Mouse (Mus musculus): ENCODE measurements around the gene Cacna1c.

Cacna1c gene

DNA sequence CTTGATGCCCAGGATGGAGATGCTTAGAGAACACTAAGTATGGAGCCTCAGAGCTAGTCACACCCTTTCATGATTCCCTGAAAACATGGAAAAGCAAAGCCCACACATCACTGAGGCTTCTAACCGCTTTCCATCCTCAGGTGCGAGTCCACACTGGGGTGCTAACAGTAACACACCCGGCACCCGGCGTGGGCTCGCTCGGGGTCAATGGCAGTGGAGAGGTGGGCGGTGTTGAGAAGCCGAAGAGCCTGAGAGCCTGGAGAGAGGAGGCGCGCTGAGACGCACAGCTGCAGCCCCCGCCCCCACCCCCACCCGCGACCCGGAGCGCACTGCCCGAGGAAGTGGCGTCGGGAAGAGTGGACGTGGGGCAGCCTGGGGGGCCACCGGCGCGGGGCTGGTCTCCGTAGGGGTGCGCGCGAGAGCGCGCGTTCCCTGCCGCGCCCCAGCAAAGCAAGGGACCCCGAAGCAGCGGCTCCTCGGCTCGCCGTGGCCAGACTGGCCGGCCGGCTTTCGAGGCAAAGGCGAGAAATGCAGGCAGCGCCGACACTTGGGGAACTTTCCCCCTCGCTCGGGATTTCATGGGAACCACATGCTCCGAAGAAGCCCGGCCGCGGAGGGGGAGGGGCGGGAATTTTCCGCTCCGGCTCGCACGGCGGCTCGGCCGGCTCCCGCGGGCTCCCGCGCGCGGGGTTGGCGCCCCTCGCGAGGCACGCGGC lies 88.9 kb downstream of the Cacna1c start:
- no peaks in the 10 kb centered on the region for H3K36me3 ChIP-seq (ENCODE audit: control insufficient read depth, insufficient read depth, low read length, poor library complexity, severe bottlenecking)
- H3K27me3 ChIP-seq (ENCODE audit: control insufficient read depth, insufficient read depth, low read length, poor library complexity, severe bottlenecking) = no peaks in the 10 kb centered on the region
- DNase-seq (ENCODE audit: low read depth, low spot score) = no peak

DNA sequence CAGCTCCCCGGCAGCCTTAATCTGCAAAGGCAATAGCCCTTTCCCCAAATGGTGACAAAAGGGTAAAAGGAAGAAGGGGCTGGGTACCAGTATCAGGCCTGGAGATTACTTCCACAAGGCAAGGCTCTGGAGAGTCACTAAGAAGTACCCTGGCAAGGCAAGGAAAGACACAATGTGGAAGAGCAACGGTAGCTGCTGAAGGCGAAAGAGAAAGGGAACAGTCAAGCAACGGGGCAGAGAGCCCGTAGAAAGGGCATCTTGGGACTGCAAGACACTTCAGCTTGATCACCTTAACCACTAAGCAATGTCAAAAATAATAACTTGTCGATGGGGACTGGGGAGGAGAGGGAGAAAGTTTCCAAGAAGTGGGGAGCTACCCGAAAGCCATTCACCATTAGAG lies 89.5 kb downstream of the Cacna1c start:
- Histone ChIP-seq H3K27me3 (ENCODE audit: control insufficient read depth, insufficient read depth, low read length, poor library complexity, severe bottlenecking) (no peaks in the 10 kb centered on the region), H3K36me3 (ENCODE audit: control insufficient read depth, insufficient read depth, low read length, poor library complexity, severe bottlenecking) (no peaks in the 10 kb centered on the region)
- DNase-seq (ENCODE audit: low read depth, low spot score) = no peak

DNA sequence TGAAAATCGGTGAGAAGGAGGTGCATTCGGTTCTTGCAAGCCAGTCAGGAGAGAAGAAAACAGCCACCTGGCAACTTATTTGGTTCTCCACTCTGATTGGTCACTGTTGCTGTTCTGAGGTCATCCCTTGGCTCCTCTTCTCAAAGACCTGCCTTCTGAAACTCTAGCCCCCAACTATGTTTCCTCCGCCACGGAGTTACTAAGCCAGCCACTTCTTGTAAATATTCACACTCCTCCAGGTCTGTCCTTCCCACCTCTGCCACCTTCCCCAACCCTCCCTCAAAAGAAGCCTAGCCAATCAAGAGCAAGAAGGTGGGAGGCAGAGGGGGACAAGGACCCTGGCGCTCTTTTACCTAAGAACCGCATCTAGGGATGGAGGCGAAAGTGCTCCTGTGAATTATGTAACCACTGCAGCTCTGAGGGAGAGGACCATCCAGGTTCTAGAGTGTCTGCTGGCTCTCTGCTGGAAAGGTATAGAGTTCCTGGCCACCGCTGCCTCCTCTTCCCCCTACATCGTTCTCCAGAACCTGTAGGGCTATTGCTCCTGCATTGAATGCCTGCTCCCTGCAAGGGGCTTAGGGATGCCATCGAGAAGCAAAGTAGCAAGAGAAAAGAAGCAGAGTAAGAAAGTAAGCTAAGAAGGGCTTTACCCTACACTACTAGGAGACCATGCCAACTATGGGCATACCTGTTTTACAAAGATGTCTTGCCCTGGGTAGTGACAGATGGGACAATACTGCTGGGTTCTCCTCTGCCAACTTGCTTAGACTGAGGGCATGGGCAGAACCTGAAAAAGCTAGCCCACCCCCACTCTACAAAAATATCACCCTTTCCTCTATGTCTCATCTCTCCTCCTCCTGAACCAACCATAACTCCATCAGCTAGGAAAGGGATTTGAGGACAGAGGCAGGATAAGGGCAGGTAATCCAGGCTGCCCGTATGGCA lies 90.3 kb downstream of the Cacna1c start:
- DNase-seq (ENCODE audit: low read depth, low spot score) = no peak
- Histone ChIP-seq H3K36me3 (ENCODE audit: control insufficient read depth, insufficient read depth, low read length, poor library complexity, severe bottlenecking) (no peaks in the 10 kb centered on the region), H3K27me3 (ENCODE audit: control insufficient read depth, insufficient read depth, low read length, poor library complexity, severe bottlenecking) (no peaks in the 10 kb centered on the region)

DNA sequence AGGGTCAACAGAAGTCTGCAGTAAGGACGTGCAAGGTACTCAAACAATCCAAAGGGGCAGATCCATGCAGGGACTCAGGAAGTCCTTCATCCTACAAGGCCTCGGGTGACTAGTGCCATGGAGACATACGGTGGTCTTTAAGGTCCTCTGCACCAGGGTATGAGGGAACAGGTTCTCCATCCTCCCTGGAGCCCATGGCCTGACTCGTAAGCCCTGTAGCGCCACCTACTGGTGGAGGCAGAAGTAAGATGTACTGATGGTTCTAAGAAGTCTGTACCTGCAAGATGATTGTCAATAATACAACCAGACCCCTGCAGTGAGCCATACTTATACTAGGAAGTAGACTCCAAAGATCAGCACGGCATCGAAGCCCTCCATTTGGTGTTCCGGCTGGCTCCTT lies 92.0 kb downstream of the Cacna1c start:
- Histone ChIP-seq H3K36me3 (ENCODE audit: control insufficient read depth, insufficient read depth, low read length, poor library complexity, severe bottlenecking) (no peaks in the 10 kb centered on the region), H3K27me3 (ENCODE audit: control insufficient read depth, insufficient read depth, low read length, poor library complexity, severe bottlenecking) (no peaks in the 10 kb centered on the region)
- DNase-seq (ENCODE audit: low read depth, low spot score) = peak; percentile 38

DNA sequence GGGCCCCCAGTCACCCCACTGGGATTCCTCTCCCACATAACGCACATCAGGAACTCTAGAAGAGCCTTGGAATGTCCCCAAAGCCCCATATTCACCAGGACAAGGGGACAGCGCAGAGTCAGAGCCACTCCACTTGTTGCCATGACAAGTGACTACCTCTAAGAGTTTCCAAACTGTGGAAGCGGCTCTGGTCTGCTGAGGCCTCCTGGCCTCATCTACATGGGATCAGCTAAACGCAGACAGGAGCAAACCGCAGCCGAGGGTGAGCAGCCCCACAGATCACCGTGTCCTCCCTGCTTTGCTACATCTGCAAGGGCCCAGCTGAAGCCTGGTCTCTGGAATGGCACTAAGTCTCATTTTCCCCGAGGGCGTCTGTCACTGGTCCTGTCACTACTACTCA lies 93.3 kb downstream of the Cacna1c start:
- Histone ChIP-seq H3K36me3 (ENCODE audit: control insufficient read depth, insufficient read depth, low read length, poor library complexity, severe bottlenecking) (no peaks in the 10 kb centered on the region), H3K27me3 (ENCODE audit: control insufficient read depth, insufficient read depth, low read length, poor library complexity, severe bottlenecking) (no peaks in the 10 kb centered on the region)
- no peak for DNase-seq (ENCODE audit: low read depth, low spot score)

DNA sequence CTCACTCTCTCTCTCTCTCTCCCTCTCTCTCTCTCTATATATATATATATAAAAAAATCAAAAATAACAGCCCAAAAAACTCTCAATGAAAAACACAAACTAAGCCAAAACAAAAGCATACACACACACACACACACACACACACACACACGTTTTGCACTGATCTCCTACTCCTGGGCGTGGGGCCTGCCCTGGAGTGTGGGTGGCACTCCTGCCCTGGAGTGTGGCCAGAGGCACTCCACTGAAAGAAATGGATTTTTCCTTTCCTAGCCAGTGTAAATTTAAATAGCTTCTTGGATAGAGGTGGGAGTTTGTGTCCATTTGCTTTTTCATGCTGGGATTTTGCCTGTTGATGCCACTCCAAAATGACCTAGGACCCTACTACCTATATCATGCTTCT lies 96.9 kb downstream of the Cacna1c start:
- DNase-seq (ENCODE audit: low read depth, low spot score) = no peak
- Histone ChIP-seq H3K27me3 (ENCODE audit: control insufficient read depth, insufficient read depth, low read length, poor library complexity, severe bottlenecking) (no peaks in the 10 kb centered on the region), H3K36me3 (ENCODE audit: control insufficient read depth, insufficient read depth, low read length, poor library complexity, severe bottlenecking) (no peaks in the 10 kb centered on the region)

DNA sequence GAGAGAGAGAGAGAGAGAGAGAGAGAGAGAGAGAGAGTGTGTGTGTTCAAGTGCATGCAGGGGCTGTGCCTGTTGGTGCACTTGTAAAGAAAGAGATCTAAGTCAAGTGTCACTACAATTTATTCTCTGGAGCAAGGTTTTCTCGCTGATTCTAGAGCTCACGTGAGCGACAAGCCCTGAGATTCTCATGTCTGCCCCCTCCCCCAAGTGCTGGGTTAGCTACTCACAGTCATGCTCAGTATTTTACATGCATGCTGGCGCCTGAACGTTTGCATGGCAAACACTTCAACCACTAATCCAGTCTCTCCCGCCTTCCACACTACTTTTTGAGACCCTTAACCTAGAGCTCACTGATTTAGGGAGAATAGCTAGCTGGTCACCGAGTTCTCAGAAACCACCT lies 99.7 kb downstream of the Cacna1c start:
- no peaks in the 10 kb centered on the region for H3K36me3 ChIP-seq (ENCODE audit: control insufficient read depth, insufficient read depth, low read length, poor library complexity, severe bottlenecking)
- no peaks in the 10 kb centered on the region for H3K27me3 ChIP-seq (ENCODE audit: control insufficient read depth, insufficient read depth, low read length, poor library complexity, severe bottlenecking)
- DNase-seq (ENCODE audit: low read depth, low spot score) = no peak

DNA sequence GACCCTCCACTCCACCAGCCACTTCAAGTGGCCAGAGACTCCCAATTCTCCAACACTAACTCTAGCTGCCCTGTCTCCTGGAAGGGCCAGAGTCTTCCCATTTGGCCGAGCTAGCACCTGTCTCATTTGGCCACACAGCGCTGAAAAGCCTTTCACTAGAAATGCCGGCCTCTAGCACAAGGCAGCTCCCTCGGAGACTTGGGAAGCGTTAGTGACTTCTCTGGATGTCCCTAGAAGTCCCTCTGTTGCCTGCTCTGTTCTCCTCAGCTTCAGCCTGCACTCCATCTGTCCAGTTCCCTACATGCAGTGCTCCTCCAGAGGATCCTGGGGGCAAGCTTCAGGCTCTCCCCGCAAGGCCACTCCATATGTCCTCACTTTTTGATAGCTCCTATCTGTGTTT lies 101.1 kb downstream of the Cacna1c start:
- DNase-seq (ENCODE audit: low read depth, low spot score) = no peak
- no peaks in the 10 kb centered on the region for H3K27me3 ChIP-seq (ENCODE audit: control insufficient read depth, insufficient read depth, low read length, poor library complexity, severe bottlenecking)
- H3K36me3 ChIP-seq (ENCODE audit: control insufficient read depth, insufficient read depth, low read length, poor library complexity, severe bottlenecking) = no peaks in the 10 kb centered on the region

DNA sequence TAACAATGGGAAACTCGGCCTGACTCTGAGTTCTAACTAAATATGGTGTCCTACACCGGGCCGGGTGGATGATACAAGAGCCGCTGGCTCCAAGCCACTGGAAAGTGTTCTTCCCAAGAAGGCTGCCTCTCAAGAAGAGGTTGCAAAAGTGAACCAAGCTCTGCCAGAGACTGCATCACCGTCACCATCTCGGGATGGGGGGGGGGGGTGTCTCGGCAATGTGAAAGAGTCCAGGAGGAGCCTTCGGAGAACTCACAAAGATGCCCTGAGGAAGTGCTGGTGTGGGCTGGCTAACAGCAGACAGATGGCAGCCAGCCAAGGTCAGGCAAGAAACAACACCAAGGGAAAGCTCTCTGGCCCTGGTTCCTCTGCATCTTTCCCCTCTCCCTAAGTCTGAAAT lies 107.0 kb downstream of the Cacna1c start:
- no peaks in the 10 kb centered on the region for H3K36me3 ChIP-seq (ENCODE audit: control insufficient read depth, insufficient read depth, low read length, poor library complexity, severe bottlenecking)
- no peaks in the 10 kb centered on the region for H3K27me3 ChIP-seq (ENCODE audit: control insufficient read depth, insufficient read depth, low read length, poor library complexity, severe bottlenecking)
- no peak for DNase-seq (ENCODE audit: low read depth, low spot score)

DNA sequence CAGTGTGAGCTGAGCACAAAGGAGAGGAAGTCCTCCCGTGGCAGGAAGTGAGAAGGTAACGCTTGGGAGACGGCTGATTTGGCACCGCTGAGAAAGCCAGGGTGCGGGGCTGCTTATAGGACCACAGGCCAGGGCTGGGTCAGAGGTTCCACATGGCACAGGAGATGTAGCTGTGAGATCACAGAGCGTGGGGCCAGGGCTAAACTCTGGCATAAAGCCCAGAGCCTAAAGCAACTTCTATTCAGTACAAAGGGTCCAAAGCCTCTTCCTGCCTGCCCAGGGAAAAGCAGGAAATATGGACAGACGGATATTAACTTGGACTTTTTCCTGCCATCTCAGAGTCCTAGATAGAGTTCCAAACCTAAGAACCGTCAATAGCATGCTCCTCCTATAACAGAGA lies 107.8 kb downstream of the Cacna1c start:
- DNase-seq (ENCODE audit: low read depth, low spot score) = no peak
- H3K27me3 ChIP-seq (ENCODE audit: control insufficient read depth, insufficient read depth, low read length, poor library complexity, severe bottlenecking) = no peaks in the 10 kb centered on the region
- no peaks in the 10 kb centered on the region for H3K36me3 ChIP-seq (ENCODE audit: control insufficient read depth, insufficient read depth, low read length, poor library complexity, severe bottlenecking)

DNA sequence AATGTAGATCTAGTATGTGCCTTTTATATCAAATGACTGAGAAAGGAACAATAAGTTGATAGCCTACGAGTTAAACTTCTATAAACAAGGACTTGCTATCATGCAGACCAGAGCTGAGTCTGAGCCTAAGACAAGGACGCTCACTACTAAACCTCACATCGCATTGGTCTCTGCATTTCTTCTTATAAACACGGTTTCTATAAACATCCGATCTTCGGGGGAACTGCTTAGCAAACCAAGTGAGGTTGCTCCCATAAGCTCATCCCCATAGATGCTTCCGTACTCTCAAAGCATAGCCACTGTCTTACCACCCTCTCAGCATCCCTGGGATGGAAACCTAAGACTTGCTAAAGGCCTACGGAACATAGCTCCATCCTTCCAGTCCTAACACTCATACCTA lies 108.3 kb downstream of the Cacna1c start:
- no peak for DNase-seq (ENCODE audit: low read depth, low spot score)
- Histone ChIP-seq H3K36me3 (ENCODE audit: control insufficient read depth, insufficient read depth, low read length, poor library complexity, severe bottlenecking) (no peaks in the 10 kb centered on the region), H3K27me3 (ENCODE audit: control insufficient read depth, insufficient read depth, low read length, poor library complexity, severe bottlenecking) (no peaks in the 10 kb centered on the region)

DNA sequence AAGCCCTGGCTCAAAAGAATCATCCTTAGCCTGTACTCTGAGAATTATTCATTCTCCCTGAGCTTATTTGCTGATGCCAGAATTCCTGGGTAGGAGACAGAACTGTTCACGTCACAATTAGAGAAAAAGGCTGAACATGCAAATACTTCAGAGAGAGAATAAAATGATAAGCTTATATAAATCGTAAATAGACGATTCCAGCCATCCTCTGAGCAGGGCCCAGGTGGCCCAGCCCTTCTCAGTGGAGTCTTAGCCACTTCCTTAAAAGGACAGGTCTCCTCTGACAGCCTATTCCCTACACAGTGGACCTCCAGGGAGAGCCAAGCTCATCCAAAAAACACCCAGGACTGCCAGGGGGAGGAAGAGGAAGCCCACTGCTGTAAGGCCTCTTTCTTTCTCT lies 110.4 kb downstream of the Cacna1c start:
- Histone ChIP-seq H3K36me3 (ENCODE audit: control insufficient read depth, insufficient read depth, low read length, poor library complexity, severe bottlenecking) (no peaks in the 10 kb centered on the region), H3K27me3 (ENCODE audit: control insufficient read depth, insufficient read depth, low read length, poor library complexity, severe bottlenecking) (no peaks in the 10 kb centered on the region)
- no peak for DNase-seq (ENCODE audit: low read depth, low spot score)

DNA sequence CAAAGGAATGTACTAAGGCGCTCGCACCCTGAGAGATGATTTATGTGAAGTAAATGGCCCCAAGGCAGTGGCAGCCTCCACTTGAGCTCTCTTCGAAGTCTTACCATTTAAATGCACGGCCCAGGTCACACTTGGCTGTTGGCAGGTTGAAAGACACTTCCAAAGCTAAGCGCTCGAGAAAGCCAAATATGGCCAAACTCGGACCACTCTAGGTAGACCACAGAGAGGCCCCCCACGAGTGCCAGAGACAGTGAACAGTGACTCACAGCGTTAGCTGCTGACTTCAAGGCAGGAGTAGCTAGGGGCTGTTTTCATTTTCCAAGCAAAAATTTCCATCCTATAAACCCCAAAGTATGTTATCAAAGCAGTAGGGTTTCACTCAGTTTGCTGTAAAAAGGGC lies 111.7 kb downstream of the Cacna1c start:
- no peak for DNase-seq (ENCODE audit: low read depth, low spot score)
- Histone ChIP-seq H3K36me3 (ENCODE audit: control insufficient read depth, insufficient read depth, low read length, poor library complexity, severe bottlenecking) (no peaks in the 10 kb centered on the region), H3K27me3 (ENCODE audit: control insufficient read depth, insufficient read depth, low read length, poor library complexity, severe bottlenecking) (no peaks in the 10 kb centered on the region)

DNA sequence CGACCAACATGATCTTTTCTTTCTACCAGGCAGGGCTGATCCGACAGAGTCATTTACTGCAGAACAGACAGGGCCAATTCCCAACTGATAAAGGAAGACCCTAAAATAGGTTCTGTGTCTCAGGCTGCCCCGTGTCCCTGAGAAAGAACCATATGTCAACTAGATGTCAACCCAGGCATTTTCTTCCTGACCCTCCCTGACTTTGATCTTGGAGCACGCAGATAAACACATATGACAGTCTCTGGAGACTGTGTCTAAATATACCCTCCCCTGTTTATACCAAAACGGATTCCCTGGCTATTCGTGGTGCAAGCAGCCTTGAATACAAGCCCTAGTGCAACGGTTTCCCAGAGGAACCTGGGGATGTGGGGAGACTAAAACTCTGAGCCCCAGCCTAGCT lies 112.7 kb downstream of the Cacna1c start:
- no peak for DNase-seq (ENCODE audit: low read depth, low spot score)
- H3K27me3 ChIP-seq (ENCODE audit: control insufficient read depth, insufficient read depth, low read length, poor library complexity, severe bottlenecking) = no peaks in the 10 kb centered on the region

DNA sequence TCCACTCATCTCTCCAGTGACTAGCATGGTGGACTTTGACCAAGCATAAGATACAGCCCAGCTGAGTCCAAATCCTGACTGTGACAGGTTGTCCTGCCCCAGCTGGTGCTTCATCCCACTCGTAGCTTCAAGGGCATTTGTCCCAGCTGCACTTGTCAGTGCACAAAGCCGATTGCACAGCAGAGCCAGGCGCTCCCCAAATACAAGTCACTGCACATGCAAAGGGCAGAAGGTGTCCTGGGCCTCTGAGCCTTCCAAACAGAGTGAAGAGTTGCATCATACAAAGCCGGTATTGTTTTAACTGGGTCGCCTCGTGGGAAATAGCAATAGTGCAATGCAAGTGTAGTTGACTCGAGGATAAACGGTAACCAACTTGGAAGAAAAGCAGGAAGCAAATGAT lies 113.6 kb downstream of the Cacna1c start:
- no peaks in the 10 kb centered on the region for H3K36me3 ChIP-seq (ENCODE audit: control insufficient read depth, insufficient read depth, low read length, poor library complexity, severe bottlenecking)
- no peaks in the 10 kb centered on the region for H3K27me3 ChIP-seq (ENCODE audit: control insufficient read depth, insufficient read depth, low read length, poor library complexity, severe bottlenecking)
- DNase-seq (ENCODE audit: low read depth, low spot score) = no peak

More for the DNA sequence above, 112.7 kb downstream of the Cacna1c start:
- no peaks in the 10 kb centered on the region for H3K36me3 ChIP-seq (ENCODE audit: control insufficient read depth, insufficient read depth, low read length, poor library complexity, severe bottlenecking)
